Mouse (Mus musculus) liver, embryonic 16.5 days (tissue): ENCODE measurements around the gene Fbxl13. TPM values are rescaled to one million over a fixed set of nuclear protein-coding genes. Genes with fewer than 3 reads are reported as not detected.

Experiments
- ATAC-seq: fragments of 200-750 bp; cut with Nextera tagmentation; 2 replicates; pipeline ENCODE4 v1.8.0; 2017; ENCODE audit warnings: low read depth, mild to moderate bottlenecking, moderate number of reproducible peaks, moderate library complexity
- H3K27ac ChIP-seq: fragments of 300-500 bp; sonication (generic); 2 replicates; pipeline ENCODE4 v1.5.1; 2014; ENCODE audit warnings: mild to moderate bottlenecking, low read length
- H3K27me3 ChIP-seq: fragments of 300-500 bp; sonication (generic); 2 replicates; pipeline ENCODE4 v1.6.1; 2014; ENCODE audit warnings: low read depth, low read length, mixed read lengths; ENCODE audit not compliant: control insufficient read depth, insufficient read depth
- H3K36me3 ChIP-seq: fragments of 300-500 bp; sonication (generic); 2 replicates; pipeline ENCODE4 v1.6.1; 2014; ENCODE audit warnings: mild to moderate bottlenecking; ENCODE audit not compliant: control insufficient read depth, insufficient read depth
- H3K4me1 ChIP-seq: fragments of 300-500 bp; sonication (generic); 2 replicates; pipeline ENCODE4 v1.6.1; 2014; ENCODE audit warnings: low read depth, low read length, mixed read lengths; ENCODE audit not compliant: control insufficient read depth
- H3K4me2 ChIP-seq: fragments of 300-500 bp; sonication (generic); 2 replicates; pipeline ENCODE4 v1.6.1; 2014; ENCODE audit warnings: low read depth, low read length, mixed read lengths
- H3K4me3 ChIP-seq: fragments of 300-500 bp; sonication (generic); 2 replicates; pipeline ENCODE4 v1.5.1; 2014; ENCODE audit warnings: low read depth, mild to moderate bottlenecking, low read length
- H3K9ac ChIP-seq: fragments of 300-500 bp; sonication (generic); 2 replicates; pipeline ENCODE4 v1.6.1; 2014; ENCODE audit warnings: low read depth, low read length
- H3K9me3 ChIP-seq: fragments of 300-500 bp; sonication (generic); replicated peaks from 2 replicates; pipeline ENCODE4 v1.6.1; 2016; ENCODE audit warnings: low read length; ENCODE audit not compliant: control insufficient read depth
- WGBS: fragments of 180-500 bp; shearing (Covaris S2); extraction: QIAGEN DNeasy Blood & Tissue Kit; methylation state at CpG from one replicate; pipeline ENCODE4 v1.1.7; 2014; ENCODE audit not compliant: insufficient replicate concordance; 5-methylcytosine and 5-hydroxymethylcytosine counted together
- polyA plus RNA-seq: library from polyadenylated mRNA; unstranded; fragments of >200 nt; fragmentation: Nextera tagmentation; extraction: Ambion mirVana; gene quantifications from 2 replicates; pipeline ENCODE4 v1.2.1, GENCODE M21; 2015

Gene Fbxl13
- polyA plus RNA-seq, 1 experiment from 2014 or later: 0.11 TPM

DNA sequence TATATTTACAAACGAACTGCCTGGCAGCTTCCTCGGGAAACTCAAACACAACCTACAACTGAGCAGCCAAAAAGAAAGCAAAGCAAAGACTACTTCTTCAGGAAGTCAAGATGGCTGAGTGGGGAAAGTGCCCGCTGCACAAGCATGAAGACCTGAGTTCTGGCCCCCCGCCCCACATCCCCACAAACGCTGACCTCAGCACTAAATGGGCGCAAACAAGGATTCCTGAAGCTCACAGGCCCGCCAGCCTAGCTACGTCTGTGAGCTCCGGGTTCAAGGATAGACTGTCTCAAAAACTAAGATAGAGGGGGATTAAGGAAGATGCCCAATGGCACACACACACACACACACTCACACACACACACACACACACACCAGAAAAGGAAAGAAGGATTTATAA lies 32.9 kb upstream of the Fbxl13 start:
- Histone ChIP-seq H3K4me2 (no peak overlapping the region), H3K9me3 (no peaks in the 10 kb centered on the region), H3K27me3 (no peaks in the 10 kb centered on the region), H3K27ac (no peak overlapping the region), H3K9ac (no peak overlapping the region), H3K36me3 (peaks cover 3% of the 10 kb centered on the region; the same call in 1 of the 2 replicates), H3K4me1 (peaks cover 1% of the 10 kb centered on the region), H3K4me3 (no peak overlapping the region)
- 77% methylated on average over 9 of the region's 9 CpGs for WGBS
- ATAC-seq: no peak

DNA sequence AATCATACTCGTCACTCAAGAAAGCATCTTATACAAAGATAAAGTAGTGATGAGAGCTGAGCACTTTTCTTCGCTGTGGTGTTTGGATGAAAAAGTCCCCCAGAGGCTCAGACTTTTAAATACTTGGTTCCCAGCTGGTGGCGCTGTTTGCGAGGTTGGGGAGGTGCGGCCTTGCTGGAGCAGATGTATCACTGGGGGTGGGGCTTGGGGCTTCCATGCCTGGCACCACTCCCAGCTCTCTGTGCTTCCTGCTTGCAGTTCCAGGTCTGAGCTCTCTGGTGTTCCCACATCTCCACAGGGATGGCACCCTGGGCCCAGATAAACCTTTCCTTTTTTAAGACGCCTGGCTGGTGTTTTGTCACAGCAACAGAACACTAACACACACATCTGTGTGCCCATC lies 32.5 kb upstream of the Fbxl13 start:
- Histone ChIP-seq H3K4me1 (peaks cover 4% of the 10 kb centered on the region), H3K4me3 (no peak overlapping the region), H3K27ac (no peak overlapping the region), H3K36me3 (peaks cover 3% of the 10 kb centered on the region; the same call in 1 of the 2 replicates), H3K27me3 (no peaks in the 10 kb centered on the region), H3K9ac (no peak overlapping the region), H3K9me3 (no peaks in the 10 kb centered on the region), H3K4me2 (no peak overlapping the region)
- 81% methylated on average over 6 of the region's 6 CpGs for WGBS
- ATAC-seq: no peak

DNA sequence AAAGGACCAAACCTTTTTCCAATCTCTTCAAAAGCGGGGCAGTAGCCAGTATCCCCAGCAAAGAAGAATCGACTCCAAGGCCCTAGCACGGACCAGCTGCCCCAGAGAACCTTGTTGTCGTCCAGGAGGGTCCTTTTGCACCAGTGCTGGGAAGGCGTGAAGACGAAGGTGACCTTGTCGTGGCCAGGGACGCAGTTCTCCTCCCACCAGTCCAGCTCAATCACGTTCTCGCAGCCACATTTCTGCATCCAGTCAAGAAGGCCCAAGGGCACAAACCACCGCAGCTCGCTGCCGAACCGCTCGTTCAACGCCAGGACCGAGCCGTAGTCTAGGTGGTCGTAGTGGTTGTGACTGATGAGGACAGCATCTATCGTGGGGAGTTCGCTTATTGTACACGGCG lies 30.1 kb upstream of the Fbxl13 start:
- H3K27ac ChIP-seq: no peak overlapping the region
- peaks cover 8% of the 10 kb centered on the region for H3K4me1 ChIP-seq
- no peak for ATAC-seq
- peaks cover 3% of the 10 kb centered on the region; the same call in 1 of the 2 replicates for H3K36me3 ChIP-seq
- no peaks in the 10 kb centered on the region for H3K9me3 ChIP-seq
- H3K27me3 ChIP-seq: no peaks in the 10 kb centered on the region
- 84% methylated on average over 23 of the region's 23 CpGs for WGBS
- H3K4me2 ChIP-seq: no peak overlapping the region
- no peak overlapping the region for H3K4me3 ChIP-seq
- H3K9ac ChIP-seq: no peak overlapping the region

DNA sequence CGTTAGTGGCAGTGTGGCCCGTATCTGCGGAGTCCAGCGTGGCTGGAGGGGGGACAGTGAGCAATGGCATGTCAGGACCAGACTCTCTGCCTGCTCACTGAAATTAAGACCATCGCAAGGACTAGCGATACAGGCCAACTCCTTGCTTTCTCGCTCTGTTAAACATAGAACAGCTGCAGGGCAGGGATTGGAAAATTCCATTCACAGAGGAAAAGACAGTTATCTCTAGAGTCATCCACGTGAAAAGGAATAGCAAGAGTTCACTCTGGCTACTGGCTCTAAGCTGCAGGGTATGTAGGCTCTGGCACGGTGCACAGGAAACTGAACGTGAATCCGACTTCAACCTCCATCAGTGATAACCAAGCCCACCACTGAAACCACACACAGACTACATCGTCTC lies 29.6 kb upstream of the Fbxl13 start:
- H3K27ac ChIP-seq: no peak overlapping the region
- ATAC-seq: no peak
- H3K27me3 ChIP-seq: no peaks in the 10 kb centered on the region
- peaks cover 3% of the 10 kb centered on the region; the same call in 1 of the 2 replicates for H3K36me3 ChIP-seq
- H3K4me1 ChIP-seq: peaks cover 8% of the 10 kb centered on the region
- no peak overlapping the region for H3K9ac ChIP-seq
- 77% methylated on average over 12 of the region's 12 CpGs for WGBS
- no peak overlapping the region for H3K4me3 ChIP-seq
- no peak overlapping the region for H3K4me2 ChIP-seq
- no peaks in the 10 kb centered on the region for H3K9me3 ChIP-seq

DNA sequence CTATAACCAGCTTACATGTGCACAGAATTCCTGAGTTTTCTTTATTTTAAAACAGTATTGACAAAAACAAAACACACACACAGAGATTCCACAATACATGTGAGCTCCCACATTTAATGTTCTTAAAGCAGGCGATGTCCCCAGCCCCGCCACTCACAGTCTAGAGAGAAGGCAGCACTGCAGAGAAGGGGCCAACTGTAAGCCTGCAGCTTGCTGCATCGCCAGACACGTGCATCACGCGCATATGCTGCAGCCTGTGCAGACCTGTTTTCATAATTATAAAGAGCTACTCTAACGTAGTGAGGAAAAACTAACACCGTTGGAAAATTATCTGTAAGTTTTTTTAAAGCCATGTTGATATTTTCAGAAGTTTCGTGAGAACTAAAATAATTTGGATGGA lies 28.3 kb upstream of the Fbxl13 start:
- 81% methylated on average over 9 of the region's 9 CpGs for whole genome bisulfite sequencing
- Histone ChIP-seq H3K4me3 (no peak overlapping the region), H3K9ac (no peak overlapping the region), H3K36me3 (peaks cover 3% of the 10 kb centered on the region; the same call in 1 of the 2 replicates), H3K27ac (no peak overlapping the region), H3K4me1 (peaks cover 8% of the 10 kb centered on the region), H3K4me2 (peak overlapping the region; percentile 68; the same call in 1 of the 2 replicates), H3K27me3 (no peaks in the 10 kb centered on the region), H3K9me3 (no peaks in the 10 kb centered on the region)
- no peak for ATAC-seq

DNA sequence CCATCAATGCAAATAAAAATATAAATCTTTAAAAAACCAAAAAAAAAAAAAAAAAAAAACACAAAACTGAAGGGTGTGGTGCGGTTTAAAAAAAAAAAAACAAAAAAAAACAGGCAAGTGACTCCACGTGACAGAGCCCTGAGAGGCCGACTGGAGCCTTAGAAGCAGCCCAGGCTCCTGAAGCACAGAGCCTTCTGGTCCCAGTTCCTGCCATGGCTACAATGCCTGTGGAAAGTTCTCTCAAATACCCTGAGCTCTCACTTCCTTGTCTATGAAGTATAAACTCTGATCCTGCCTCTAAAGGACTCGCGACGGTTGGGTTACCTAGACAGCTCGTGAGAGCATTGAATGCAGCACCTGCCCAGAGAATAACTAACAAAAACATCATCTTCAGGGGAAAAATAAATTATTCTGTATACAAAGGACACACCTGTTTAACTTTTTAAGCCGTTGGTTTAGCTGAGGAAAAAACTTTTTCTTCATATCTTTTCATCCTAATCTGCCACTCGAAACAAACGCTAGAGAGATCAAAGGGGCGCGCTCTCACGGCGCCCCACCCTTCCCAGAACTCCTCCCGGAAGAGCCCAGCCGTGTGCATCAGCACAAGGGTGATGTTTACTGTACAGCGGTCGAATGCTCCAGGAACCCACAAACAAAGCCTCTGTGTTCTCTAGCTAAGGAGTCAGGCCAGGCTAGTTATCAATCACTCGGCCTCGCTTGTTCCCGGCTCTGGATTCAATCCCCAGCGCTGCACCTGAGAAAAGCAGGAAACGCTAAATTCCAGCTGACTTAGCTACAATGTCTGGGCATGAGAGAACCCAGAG lies 27.6 kb upstream of the Fbxl13 start:
- WGBS: 30% methylated on average over 23 of the region's 23 CpGs
- peak overlapping the region; percentile 68 for H3K4me2 ChIP-seq
- H3K9me3 ChIP-seq: no peaks in the 10 kb centered on the region
- H3K27ac ChIP-seq: peak overlapping the region; percentile 71
- H3K9ac ChIP-seq: peak overlapping the region; percentile 52
- peak; percentile 94 for ATAC-seq
- H3K4me3 ChIP-seq: peak overlapping the region; percentile 47
- peaks cover 3% of the 10 kb centered on the region; the same call in 1 of the 2 replicates for H3K36me3 ChIP-seq
- no peaks in the 10 kb centered on the region for H3K27me3 ChIP-seq
- H3K4me1 ChIP-seq: peaks cover 8% of the 10 kb centered on the region

DNA sequence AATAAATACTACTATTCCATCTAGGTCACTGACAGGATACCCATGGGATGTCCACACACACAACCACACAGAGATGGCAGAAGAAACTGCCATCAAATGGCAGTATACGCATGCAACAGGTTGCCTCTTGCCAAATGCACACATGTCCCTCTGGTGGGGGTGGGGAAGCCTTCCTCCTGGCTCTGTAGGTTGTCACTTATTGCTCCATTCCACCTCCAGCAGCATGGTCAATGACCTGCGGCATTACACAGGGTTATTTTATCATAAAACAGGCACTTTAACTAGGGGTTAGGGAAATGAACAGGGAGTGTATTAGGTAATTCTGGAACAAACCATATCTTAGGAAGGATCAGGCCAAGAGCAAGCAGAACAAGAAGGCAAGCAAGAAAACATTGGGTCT lies 23.9 kb upstream of the Fbxl13 start:
- no peaks in the 10 kb centered on the region for H3K9me3 ChIP-seq
- H3K27me3 ChIP-seq: no peaks in the 10 kb centered on the region
- no peaks in the 10 kb centered on the region for H3K36me3 ChIP-seq
- H3K4me2 ChIP-seq: no peak overlapping the region
- WGBS: 80% methylated on average over 2 of the region's 2 CpGs
- H3K27ac ChIP-seq: no peak overlapping the region
- H3K4me1 ChIP-seq: peaks cover 8% of the 10 kb centered on the region
- no peak overlapping the region for H3K9ac ChIP-seq
- no peak overlapping the region for H3K4me3 ChIP-seq
- ATAC-seq: no peak

DNA sequence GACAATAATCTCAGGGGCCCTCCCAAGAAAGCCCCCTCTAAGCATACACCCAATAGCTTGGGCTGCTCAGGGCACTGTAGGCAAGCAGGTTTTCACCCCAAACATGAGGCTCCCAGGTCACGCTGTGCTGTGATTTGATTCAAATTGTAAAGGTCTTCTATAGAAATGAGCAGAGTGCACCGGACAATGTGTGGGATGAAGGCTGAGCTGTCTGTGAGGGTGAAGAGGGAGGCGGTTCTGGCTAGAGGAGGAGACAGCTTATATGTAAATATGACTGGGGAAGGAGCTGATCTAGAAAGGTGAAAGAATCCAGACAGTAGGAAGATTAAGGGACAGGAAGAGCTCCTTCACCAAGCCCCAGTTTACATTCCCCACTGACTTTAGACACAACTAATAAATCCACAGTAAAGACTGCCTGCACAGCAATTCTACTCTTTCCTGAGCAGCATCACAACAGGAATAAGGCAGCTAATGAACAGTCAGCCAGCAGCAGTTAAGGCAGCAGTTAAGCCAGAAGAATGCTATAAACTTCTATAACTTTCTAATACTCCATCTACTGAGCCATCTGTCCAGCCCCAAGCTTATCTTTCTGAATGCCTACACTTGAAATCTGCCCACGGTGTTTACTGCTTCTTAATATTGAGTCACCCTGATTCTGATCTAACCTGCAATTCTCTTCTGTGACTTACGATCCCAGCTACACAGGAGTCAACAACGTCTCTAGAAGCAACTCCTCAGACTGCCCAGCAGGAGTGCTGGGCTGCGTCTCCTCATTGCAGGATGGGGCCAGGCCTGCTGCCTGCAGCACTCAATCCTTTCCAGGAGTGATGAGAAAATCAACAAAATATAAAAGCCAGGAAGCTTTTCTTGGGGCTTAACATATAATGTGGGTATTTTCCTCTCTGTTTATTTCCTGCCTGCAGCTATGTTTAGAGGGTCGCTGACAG lies 22.0 kb upstream of the Fbxl13 start:
- ATAC-seq: no peak
- Histone ChIP-seq H3K36me3 (no peaks in the 10 kb centered on the region), H3K27ac (no peak overlapping the region), H3K27me3 (no peaks in the 10 kb centered on the region), H3K9me3 (no peaks in the 10 kb centered on the region), H3K9ac (no peak overlapping the region), H3K4me1 (peaks cover 2% of the 10 kb centered on the region; the same call in 1 of the 2 replicates), H3K4me2 (no peak overlapping the region), H3K4me3 (no peak overlapping the region)
- WGBS: 62% methylated on average over 8 of the region's 8 CpGs
